Mouse (Mus musculus) liver, embryonic 16.5 days (tissue): ENCODE data around the gene Dct. TPM values are rescaled to one million over a fixed set of nuclear protein-coding genes. Genes with fewer than 3 reads are reported as not detected.

ENCODE experiments used
- ATAC-seq: fragments of 200-750 bp; cut with Nextera tagmentation; 2 replicates; pipeline ENCODE4 v1.8.0; 2017; ENCODE audit warnings: low read depth, mild to moderate bottlenecking, moderate number of reproducible peaks, moderate library complexity
- H3K27ac ChIP-seq: fragments of 300-500 bp; sonication (generic); 2 replicates; pipeline ENCODE4 v1.5.1; 2014; ENCODE audit warnings: mild to moderate bottlenecking, low read length
- H3K27me3 ChIP-seq: fragments of 300-500 bp; sonication (generic); 2 replicates; pipeline ENCODE4 v1.6.1; 2014; ENCODE audit warnings: low read depth, low read length, mixed read lengths; ENCODE audit not compliant: control insufficient read depth, insufficient read depth
- H3K36me3 ChIP-seq: fragments of 300-500 bp; sonication (generic); 2 replicates; pipeline ENCODE4 v1.6.1; 2014; ENCODE audit warnings: mild to moderate bottlenecking; ENCODE audit not compliant: control insufficient read depth, insufficient read depth
- H3K4me1 ChIP-seq: fragments of 300-500 bp; sonication (generic); 2 replicates; pipeline ENCODE4 v1.6.1; 2014; ENCODE audit warnings: low read depth, low read length, mixed read lengths; ENCODE audit not compliant: control insufficient read depth
- H3K4me2 ChIP-seq: fragments of 300-500 bp; sonication (generic); 2 replicates; pipeline ENCODE4 v1.6.1; 2014; ENCODE audit warnings: low read depth, low read length, mixed read lengths
- H3K4me3 ChIP-seq: fragments of 300-500 bp; sonication (generic); 2 replicates; pipeline ENCODE4 v1.5.1; 2014; ENCODE audit warnings: low read depth, mild to moderate bottlenecking, low read length
- H3K9ac ChIP-seq: fragments of 300-500 bp; sonication (generic); 2 replicates; pipeline ENCODE4 v1.6.1; 2014; ENCODE audit warnings: low read depth, low read length
- H3K9me3 ChIP-seq: fragments of 300-500 bp; sonication (generic); replicated peaks from 2 replicates; pipeline ENCODE4 v1.6.1; 2016; ENCODE audit warnings: low read length; ENCODE audit not compliant: control insufficient read depth
- WGBS: fragments of 180-500 bp; shearing (Covaris S2); extraction: QIAGEN DNeasy Blood & Tissue Kit; methylation state at CpG from one replicate; pipeline ENCODE4 v1.1.7; 2014; ENCODE audit not compliant: insufficient replicate concordance; 5-methylcytosine and 5-hydroxymethylcytosine counted together
- polyA plus RNA-seq: library from polyadenylated mRNA; unstranded; fragments of >200 nt; fragmentation: Nextera tagmentation; extraction: Ambion mirVana; gene quantifications from 2 replicates; pipeline ENCODE4 v1.2.1, GENCODE M21; 2015

Gene Dct
- polyA plus RNA-seq, 1 experiment from 2014 or later = 0.33 TPM

GRCm38 (mm10) chr14:118080606-118081005 is 28.6 kb upstream of the Dct start:
- Histone ChIP-seq H3K4me1 (no peaks in the 10 kb centered on the region), H3K27me3 (no peaks in the 10 kb centered on the region), H3K36me3 (no peaks in the 10 kb centered on the region), H3K4me2 (no peak overlapping the region), H3K9me3 (no peaks in the 10 kb centered on the region), H3K9ac (no peak overlapping the region), H3K4me3 (no peak overlapping the region), H3K27ac (no peak overlapping the region)
- ATAC-seq = no peak
- 58% methylated on average over 11 of the region's 11 CpGs for WGBS

- H3K9me3 ChIP-seq = no peaks in the 10 kb centered on the region
- 39% methylated on average over 12 of the region's 12 CpGs for WGBS
- no peak overlapping the region for H3K27ac ChIP-seq
- H3K36me3 ChIP-seq = no peaks in the 10 kb centered on the region
- peak; percentile 19; the same call in 1 of the 2 replicates for ATAC-seq
- H3K4me1 ChIP-seq = no peaks in the 10 kb centered on the region
- no peaks in the 10 kb centered on the region for H3K27me3 ChIP-seq
- H3K9ac ChIP-seq = no peak overlapping the region
- no peak overlapping the region for H3K4me3 ChIP-seq
- no peak overlapping the region for H3K4me2 ChIP-seq
Observed at GRCm38 (mm10) chr14:118070100-118070499, 18.1 kb upstream of the Dct start.

DNA sequence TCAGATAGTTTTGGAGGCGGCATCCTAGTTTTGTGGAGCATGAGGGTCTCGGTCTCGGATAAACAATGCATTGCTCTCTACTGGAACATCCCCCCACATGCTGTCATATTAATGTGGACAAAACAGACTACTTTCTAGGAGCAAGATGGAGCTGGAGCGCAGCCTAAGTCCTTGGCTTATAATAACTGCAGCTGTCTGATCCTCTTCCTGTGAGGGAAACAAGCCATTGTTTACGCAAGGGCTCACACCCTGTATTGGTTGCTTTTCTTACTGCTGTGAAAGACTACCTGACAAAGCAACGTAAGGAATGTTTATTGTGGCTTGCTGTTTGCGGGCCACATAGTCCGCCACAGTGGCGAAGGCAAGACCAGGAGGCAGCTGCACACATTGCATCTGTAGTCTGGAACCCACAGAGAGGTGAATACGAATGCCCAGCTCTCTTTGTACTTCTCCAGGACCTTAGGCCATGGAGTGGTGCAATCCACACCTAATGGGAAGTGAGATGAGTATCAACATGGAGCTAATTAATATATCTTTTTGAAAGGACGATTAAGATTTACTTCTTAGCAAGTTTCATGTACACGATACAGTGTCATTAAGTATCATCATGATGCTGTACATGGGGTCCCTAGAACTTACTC is 17.5 kb upstream of the Dct start:
- H3K4me3 ChIP-seq = no peak overlapping the region
- 68% methylated on average over 12 of the region's 12 CpGs for WGBS
- no peaks in the 10 kb centered on the region for H3K27me3 ChIP-seq
- no peak overlapping the region for H3K27ac ChIP-seq
- no peaks in the 10 kb centered on the region for H3K9me3 ChIP-seq
- H3K4me1 ChIP-seq = no peaks in the 10 kb centered on the region
- H3K36me3 ChIP-seq = no peaks in the 10 kb centered on the region
- no peak for ATAC-seq
- H3K9ac ChIP-seq = no peak overlapping the region
- H3K4me2 ChIP-seq = no peak overlapping the region

DNA sequence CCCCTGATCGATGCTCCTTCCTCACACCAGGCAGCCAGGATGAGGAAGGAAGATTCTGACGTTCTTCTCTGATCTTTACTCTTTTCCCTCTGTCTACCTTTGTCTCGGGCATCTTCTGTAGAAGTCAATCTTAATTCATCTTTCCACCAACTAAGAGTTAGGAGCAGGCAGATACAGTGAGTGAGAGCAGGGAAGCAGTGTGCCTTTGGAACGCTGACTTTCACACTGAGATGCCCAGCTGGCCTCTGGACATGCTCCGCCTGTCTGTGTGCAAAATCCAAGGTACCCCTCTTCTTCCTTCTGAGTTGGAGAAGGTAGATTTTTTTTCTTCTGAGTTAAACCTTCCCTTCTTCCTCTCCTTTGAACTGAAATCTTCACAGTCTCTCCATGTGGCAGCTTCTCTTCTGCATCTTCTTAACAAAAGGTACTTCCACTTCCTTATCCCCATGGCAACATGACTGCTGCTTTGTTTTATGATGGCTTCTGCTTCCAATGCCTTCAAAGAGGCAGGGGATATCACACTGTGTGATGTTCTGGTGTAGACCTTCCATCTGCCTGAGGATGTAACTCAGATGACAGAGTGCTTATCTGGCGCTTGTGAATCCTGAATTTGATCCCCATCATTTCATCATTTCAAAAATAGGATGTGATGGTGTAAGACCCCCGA is 9.9 kb upstream of the Dct start:
- WGBS = 55% methylated on average over 7 of the region's 7 CpGs
- ATAC-seq = no peak
- Histone ChIP-seq H3K9me3 (no peaks in the 10 kb centered on the region), H3K36me3 (no peaks in the 10 kb centered on the region), H3K27me3 (no peaks in the 10 kb centered on the region), H3K4me3 (no peak overlapping the region), H3K4me1 (no peaks in the 10 kb centered on the region), H3K4me2 (no peak overlapping the region), H3K27ac (no peak overlapping the region), H3K9ac (no peak overlapping the region)

- Histone ChIP-seq H3K27me3 (no peaks in the 10 kb centered on the region), H3K9ac (no peak overlapping the region), H3K4me1 (no peaks in the 10 kb centered on the region), H3K4me2 (no peak overlapping the region), H3K4me3 (no peak overlapping the region), H3K27ac (no peak overlapping the region), H3K9me3 (no peaks in the 10 kb centered on the region), H3K36me3 (no peaks in the 10 kb centered on the region)
- WGBS = 73% methylated on average over 4 of the region's 4 CpGs
- ATAC-seq = no peak
Observed at GRCm38 (mm10) chr14:118058581-118058886, 6.5 kb upstream of the Dct start.

DNA sequence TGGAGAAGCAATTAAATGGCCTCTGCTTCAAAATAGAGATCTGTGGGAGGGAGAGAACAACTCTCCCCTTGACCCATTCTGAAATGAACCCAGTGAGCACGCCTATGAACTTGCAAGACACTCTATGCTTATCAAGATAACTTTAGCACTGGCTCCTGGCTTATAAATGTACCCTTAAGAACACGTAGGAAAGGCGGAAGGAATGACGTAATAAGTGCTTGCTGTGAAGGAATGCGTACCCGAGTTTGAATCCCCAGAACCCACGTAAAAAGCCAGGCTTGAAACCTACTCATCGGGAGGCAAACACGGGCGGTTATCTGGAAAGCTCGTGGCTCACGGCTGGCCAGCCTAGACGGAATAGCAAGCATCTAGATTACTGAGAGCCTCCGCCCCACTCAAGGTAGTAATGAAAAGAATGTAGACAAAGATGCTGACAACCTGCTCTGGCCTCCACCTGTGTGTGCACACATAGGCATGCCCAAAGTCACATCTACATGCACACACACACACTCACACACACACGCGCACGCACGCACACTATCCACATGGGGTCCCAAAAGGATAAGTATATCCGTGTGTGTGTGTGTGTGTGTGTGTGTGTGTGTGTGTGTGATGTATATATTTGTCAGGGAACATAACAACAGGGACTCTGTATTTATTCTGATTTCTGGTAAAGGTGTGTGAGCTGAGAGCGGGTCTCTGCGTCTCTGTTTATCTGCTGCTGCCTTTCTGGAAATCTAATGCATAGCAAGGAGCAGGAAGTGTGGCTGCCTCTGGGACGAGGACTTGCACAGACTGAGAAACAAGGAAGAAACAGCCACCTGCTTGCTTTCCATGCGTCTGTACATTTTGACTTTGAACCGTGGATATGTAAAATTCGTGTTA is 5.9 kb upstream of the Dct start:
- no peak overlapping the region for H3K4me3 ChIP-seq
- H3K4me2 ChIP-seq = no peak overlapping the region
- H3K9ac ChIP-seq = no peak overlapping the region
- no peak for ATAC-seq
- no peak overlapping the region for H3K27ac ChIP-seq
- H3K36me3 ChIP-seq = no peaks in the 10 kb centered on the region
- 72% methylated on average over 25 of the region's 25 CpGs for WGBS
- H3K27me3 ChIP-seq = no peaks in the 10 kb centered on the region
- no peaks in the 10 kb centered on the region for H3K4me1 ChIP-seq
- no peaks in the 10 kb centered on the region for H3K9me3 ChIP-seq

DNA sequence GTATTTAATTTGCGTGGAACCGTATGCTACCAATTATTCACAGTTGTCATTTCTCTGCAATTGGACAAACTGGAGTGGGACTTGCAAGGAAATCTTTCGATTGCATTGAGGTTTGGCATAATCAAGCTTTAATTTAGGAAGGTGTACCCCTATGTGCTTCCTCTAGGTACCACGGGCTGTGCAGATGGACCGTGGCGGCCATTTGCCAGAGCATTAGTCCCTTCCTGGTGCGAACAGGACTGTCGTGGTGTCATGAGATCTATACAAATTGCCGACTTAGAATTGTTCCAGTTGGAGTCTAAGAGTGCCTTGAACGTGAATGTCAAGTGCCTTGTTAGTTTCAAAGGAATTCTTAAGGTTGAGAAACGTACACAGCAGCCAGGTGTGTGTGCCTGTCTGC is 726 bp upstream of the Dct start:
- Histone ChIP-seq H3K4me3 (no peak overlapping the region), H3K4me2 (no peak overlapping the region), H3K27ac (no peak overlapping the region), H3K36me3 (no peaks in the 10 kb centered on the region), H3K27me3 (no peaks in the 10 kb centered on the region; the same call in 1 of the 2 replicates), H3K4me1 (no peaks in the 10 kb centered on the region), H3K9ac (no peak overlapping the region), H3K9me3 (no peaks in the 10 kb centered on the region)
- WGBS = 74% methylated on average over 11 of the region's 11 CpGs
- no peak for ATAC-seq

DNA sequence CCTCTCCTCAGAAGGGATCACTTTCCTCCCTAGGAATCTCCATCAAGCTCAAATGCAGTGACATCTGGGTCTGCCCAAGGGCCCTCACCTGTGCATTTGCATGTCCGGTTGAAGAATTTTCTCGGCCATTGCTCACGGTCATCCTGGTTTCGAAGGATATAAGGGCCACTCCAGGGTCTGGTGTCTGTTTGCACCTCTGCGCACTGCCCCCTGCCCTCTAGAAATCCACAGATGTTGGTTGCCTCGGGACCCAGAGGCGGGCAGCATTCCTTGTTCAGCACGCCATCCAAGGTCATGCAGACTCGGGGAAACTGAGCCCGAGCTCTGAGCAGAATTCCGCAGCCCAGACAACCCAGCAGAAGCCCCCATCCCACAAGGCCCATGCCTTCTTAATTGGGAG is 648 bp downstream of the Dct start:
- no peak for ATAC-seq
- no peaks in the 10 kb centered on the region; the same call in 1 of the 2 replicates for H3K27me3 ChIP-seq
- H3K9ac ChIP-seq = no peak overlapping the region
- H3K4me3 ChIP-seq = no peak overlapping the region
- no peaks in the 10 kb centered on the region for H3K9me3 ChIP-seq
- WGBS = 73% methylated on average over 11 of the region's 11 CpGs
- no peaks in the 10 kb centered on the region for H3K4me1 ChIP-seq
- H3K27ac ChIP-seq = no peak overlapping the region
- no peak overlapping the region for H3K4me2 ChIP-seq
- no peaks in the 10 kb centered on the region for H3K36me3 ChIP-seq

DNA sequence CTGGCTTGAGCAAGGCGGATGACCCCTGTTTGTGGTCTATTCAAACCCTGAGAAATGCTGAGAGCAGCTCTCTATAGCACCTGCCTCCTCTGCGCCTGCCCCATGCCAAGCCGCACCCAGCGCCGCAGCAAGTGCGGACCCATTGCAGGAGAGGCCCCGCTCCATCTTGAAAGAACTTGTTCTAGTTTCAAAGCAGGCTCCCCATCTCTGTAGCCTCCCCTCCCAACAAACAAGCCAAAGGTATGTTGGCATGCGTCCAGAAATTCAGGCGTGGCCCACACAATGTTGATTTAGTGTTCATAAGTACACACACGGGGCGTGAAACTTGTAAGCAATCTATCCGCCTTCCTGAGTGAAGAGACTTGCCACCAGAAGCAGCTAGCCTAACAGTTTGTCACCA is 1.1 kb downstream of the Dct start:
- Histone ChIP-seq H3K9ac (no peak overlapping the region), H3K27me3 (no peaks in the 10 kb centered on the region; the same call in 1 of the 2 replicates), H3K9me3 (no peaks in the 10 kb centered on the region), H3K27ac (no peak overlapping the region), H3K4me2 (no peak overlapping the region), H3K4me3 (no peak overlapping the region), H3K36me3 (no peaks in the 10 kb centered on the region), H3K4me1 (no peaks in the 10 kb centered on the region)
- WGBS = 75% methylated on average over 12 of the region's 12 CpGs
- ATAC-seq = peak; percentile 35; the same call in 1 of the 2 replicates
